Mouse (Mus musculus): ENCODE data around the gene Slfn5.
"Not testable (repeated sequence)": the region's sequence is repeated elsewhere in the genome, so short reads cannot be mapped to it uniquely, and the experiment has no call there.

Slfn5 gene

DNA sequence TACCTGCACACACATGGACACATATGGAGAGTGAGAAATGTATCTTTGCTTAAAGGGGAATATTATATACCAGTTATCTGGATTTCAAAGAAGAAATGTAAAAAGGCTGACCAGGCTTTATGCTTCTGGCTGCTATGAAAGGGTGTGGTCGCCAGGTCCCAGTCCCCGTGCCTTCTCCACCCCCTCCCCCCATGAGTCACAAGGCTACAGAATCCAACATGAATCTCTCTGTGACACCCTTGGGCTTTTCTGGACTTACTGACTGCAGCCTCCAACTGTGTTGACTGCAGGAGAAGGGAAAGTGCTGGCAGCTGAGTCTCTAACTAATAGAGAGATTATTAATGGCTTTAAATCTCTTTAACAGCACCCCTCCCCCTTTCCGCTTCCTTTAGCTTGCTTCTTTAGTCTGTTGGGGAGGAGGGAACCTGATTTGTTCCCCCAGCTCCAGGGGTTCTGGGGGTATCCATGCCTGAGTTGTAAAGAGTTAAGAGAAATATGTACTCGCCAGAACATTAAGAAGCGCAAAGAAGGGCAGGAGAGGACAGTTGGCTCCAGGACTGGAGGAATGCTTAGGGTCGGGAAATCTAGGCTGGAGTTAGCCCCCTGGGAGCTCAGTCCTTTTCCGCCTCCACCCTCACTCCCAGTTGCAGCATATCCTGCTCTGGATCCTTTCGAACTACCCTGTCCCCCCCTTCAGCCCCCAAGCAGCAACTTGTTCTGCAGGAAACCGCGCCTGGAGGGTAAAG lies at the start of gene Slfn5:
Gene Slfn5, plus strand, starts transcription at position 614 of the 746 bp plus-strand sequence.
- no peak for DNase-seq (ENCODE audit: low spot score in 2 of 2)

DNA sequence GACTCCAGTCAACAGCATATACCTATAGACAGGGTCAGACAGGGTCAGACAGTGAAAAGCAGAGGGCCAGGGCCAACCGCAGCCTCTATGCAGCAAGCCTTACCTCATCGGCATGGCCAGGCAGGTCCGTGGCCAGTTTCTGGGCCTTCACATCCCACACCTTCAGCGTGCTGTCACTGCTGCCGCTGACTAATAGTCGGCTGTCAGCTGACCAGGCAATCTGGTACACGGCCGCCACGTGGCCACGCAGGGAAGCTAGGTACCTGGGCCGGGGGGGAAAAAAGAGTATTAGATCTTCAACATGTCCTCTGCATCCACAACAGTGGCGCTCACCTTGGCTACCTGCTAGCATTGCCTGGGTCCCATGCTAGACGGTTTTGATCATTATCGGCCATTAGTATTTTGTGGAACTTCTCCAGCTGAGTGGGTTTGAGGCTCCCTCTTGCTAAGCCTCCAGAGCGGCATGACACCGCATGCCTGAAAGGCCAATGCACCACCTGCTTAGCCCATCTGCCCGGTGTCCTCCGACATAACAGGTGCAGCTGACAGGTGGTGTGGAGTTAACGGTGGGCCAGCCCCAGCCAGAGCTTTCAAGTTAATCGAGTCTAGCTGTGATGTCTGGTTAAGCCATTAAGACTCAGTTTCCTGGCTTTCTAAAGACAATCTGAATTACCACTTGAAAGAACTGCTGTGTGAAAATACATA lies 49.4 kb upstream of the Slfn5 start:
- DNase-seq (ENCODE audit: low spot score in 2 of 2): no peak

DNA sequence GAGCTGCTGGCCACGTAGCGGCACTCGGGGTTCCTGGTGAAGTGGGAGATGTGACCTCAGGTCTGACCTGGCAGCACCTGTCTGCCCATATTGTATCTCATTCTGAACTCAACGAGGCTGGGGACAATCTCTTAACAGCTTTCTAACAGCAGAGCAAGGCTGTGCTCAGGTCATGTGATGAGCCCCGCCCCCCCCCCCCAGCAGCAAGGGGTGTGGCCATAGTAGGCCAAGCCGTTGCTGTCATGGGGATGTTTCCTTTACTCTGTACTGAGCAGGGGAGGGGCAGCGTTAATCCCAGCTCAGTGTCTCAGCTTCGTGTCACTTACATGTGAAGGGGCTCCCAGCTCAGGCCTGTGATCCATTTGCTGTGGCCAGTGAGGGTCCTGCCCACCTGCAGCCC lies 46.2 kb upstream of the Slfn5 start:
- DNase-seq (ENCODE audit: low spot score in 2 of 2): no peak

DNA sequence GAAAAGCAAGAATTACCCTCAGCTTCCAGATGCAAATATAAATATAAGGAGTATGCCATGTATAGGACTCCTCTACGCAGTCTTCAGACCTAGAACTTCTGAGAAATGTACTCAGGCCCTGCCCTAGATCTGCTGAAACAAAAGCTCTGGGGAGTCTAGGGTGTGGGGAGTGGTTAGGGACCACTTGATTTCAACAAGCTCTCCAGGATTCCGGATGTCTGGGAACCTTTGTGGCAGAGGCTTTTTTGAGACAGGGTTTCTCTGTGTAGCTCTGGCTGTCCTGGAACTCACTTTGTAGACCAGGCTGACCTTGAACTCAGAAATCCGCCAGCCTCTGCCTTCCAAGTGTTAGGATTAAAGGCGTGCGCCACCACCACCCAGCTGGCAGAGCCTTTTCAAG lies 45.3 kb upstream of the Slfn5 start:
- no peak for DNase-seq (ENCODE audit: low spot score in 2 of 2)

DNA sequence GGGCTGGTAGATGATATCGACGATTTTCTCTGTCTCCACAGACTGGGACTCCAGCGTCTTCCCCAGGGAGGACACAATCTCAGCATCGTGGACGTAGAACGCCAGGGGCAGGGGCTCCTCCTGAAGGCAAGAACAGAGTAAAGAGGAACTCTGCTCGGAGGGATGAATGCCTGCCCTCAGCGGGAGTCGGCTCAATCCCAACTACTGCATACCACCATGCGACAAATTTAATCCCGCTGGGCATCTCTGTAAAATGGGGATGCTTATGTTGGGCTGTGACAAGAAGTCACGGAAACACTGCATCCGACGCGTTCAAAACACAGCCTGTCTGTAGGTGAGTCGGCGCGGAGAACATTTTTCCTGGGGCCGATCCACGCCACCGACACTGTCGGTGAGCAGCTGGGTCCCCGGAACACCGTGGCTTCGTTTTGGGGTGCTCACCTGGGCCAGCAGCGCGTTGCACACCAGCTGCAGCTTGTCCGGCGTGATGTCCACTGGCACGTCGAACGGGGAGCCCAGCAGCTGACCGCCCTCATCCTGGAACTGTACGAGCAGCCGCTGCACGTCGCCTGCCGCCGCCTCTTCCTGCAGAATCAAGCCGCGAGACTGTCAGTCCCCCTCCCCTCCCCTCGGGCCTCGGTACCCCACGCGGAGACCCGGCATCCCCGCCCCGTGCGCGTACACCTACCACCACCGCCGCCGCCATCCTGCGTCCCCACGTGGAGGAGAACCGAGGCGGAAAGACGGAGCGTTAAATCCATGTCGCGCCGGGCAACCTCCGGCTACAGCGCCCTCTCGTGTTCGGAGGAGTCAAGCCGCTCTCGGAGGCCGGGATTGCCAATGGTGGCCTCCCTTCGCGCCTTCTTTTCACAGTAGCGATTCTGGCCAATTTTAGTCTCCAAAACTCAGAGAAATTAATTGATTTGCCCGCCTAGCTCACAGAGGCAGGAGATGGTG lies 43.2 kb upstream of the Slfn5 start, which contains the start of gene Nle1:
Gene Nle1, minus strand, starts transcription at position 761 of the 957 bp plus-strand sequence.
- peak; percentile 84 to 89 for DNase-seq (ENCODE audit: low spot score in 2 of 2)

DNA sequence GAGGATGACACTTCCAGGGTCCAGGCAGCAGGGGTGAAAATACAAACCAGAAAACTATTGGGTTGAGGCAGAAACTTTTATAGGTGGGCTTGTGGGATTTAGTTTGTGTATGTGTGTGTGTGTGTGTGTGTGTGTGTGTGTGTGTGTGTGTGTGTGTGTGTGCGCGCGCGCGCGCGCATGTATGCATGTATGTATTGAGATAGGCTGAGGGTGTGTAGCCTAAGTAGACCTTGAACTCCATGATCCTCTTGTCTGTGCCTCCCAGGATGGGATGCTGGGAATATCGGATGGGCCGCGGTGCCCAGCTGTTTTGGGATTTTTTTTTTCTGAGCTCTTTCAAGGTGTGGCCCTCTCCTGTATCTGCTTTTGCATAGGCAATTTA lies 42.5 kb upstream of the Slfn5 start:
- DNase-seq (ENCODE audit: low spot score in 2 of 2): no peak

DNA sequence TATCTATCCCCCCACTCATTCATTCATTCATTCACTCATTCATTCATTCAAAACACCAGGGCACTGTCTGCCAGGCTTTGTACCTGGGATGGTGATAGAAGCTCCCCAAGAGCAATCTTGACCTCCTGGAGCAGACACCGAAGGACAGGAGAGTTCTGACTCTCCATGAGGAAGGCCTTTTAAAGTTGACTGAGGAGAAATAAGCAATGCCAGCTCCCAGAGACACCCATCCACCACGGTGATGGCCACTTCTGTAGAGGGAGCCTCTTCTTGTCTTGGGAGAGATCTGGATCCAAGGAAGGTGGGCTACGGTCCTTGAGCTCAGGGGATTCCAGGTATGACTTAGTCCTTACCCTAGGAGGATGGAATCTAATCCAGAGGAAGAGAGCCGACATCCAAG lies 40.9 kb upstream of the Slfn5 start, which contains the start of gene Unc45b:
Gene Unc45b, plus strand, starts transcription at position 301 of the 400 bp plus-strand sequence.
- no peak for DNase-seq (ENCODE audit: low spot score in 2 of 2)

DNA sequence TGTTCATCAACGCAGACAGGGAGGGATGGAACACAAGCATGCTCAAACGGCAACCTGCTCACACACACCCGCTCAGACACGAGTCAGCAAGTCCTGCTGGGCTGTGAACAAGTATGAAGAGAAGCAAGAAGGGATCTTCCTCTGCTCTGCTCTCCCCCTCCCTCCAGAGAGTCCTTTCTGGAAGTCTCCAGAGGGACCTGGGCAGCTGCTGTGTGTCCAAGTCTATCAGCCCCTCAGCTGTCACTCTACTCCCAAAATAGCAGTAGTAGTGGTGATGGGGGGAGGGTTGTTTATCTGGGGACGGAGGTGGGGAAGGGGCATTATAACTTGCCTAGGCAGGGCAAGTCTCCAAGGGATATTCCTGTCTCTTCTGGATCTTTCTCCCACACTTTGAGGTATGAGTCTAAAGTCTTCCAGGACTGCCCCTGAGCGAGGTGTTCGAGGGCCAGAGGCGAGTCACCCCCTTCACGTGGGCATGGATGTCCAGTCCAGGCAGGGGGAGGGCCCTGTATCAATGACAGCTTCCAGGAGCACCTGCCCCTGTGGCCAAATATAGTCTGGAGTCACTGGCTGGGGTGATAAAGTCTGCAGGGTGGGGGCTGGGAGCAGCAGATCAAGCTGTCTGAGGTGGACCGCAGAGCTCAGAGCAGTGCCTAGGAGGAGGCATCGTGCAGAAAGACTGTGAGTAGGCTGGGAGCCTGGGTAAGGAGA lies 40.3 kb upstream of the Slfn5 start:
- no peak for DNase-seq (ENCODE audit: low spot score in 2 of 2)

DNA sequence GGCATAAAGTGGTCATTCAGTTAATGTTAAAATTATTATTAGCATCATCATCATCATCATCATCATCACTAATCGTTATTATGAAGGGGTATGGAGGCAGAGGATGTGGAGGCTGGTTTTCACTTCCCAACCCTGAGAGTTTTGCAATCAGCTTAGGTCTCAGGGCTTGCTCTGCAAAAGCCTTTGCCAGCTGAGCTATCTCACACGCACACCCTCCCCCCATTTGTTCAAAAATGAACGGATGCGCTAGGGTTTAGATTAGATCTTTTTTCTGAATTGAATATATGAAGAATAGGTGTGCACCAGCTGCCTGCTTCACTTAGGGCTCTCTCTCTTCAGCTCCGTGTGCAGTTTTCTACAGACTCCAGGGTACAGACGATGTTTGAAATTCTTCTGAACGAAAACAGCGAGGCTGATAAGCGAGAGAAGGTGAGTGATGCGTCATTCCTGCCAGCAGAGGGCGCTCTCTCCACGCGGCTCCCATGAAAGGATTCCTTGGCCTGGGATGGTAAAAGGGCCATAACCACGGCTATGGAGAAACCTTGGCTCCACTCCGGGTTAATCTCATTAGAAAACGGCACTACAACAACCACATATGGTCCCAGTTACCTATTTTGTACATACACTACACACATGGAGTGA lies 36.3 kb upstream of the Slfn5 start:
- DNase-seq (ENCODE audit: low spot score in 2 of 2): peak; percentile 22 to 41

DNA sequence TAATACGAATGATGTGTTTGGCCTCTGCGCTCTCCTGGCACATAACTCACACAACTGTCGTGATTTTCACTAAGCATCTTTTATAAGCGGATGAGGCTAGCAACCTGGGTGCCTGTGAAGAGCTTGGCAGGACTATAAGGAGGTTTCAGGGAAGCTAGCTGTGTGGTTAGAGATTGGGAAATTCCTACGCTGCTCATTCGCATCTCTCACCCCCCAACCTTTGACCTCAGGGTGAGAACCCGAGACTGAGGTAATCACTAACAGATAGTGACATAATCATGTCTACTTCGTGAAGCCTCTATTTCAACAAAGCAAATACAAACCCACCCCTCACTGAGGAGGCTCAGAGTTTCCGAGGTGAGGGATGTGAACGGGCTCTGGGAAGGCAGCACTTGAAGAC lies 30.4 kb upstream of the Slfn5 start:
- DNase-seq (ENCODE audit: low spot score in 2 of 2): no peak

DNA sequence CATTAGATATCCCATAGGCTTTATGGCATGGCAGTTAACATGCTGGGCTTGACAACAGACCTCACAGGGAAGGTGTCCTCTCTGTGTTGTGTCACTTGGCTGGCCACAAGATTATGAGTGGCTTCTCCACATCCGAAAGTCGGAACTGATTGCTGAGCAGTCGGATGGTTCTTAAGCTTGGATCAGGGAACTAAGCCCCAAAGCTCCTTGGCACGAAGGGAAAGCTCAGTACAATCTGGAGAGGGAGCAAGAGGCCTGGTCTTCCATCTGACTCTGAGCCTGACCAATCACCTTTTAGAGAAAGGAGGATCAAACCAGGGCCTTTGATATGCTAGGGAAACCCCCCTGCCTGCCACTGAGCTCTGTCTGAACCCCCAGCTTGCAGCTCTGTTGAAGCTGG lies 29.5 kb upstream of the Slfn5 start:
- no peak for DNase-seq (ENCODE audit: low spot score in 2 of 2)

DNA sequence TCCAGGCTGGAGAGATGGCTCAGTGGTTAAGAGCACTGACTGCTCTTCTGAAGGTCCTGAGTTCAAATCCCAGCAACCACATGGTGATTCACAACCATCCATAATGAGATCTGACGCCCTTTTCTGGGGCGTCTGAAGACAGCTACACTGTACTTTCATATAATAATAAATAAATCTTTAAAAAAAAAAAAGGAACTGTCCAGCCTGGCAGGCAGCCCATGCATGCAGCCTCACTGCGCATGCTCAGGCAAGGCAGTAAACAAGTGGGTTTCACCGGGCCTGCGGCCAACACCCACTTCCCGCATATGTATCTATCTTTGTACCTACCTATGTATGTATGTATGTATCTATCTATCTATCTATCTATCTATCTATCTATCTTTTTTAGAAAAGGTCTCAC lies 27.2 kb upstream of the Slfn5 start:
- DNase-seq (ENCODE audit: low spot score in 2 of 2): not testable (repeated sequence)

DNA sequence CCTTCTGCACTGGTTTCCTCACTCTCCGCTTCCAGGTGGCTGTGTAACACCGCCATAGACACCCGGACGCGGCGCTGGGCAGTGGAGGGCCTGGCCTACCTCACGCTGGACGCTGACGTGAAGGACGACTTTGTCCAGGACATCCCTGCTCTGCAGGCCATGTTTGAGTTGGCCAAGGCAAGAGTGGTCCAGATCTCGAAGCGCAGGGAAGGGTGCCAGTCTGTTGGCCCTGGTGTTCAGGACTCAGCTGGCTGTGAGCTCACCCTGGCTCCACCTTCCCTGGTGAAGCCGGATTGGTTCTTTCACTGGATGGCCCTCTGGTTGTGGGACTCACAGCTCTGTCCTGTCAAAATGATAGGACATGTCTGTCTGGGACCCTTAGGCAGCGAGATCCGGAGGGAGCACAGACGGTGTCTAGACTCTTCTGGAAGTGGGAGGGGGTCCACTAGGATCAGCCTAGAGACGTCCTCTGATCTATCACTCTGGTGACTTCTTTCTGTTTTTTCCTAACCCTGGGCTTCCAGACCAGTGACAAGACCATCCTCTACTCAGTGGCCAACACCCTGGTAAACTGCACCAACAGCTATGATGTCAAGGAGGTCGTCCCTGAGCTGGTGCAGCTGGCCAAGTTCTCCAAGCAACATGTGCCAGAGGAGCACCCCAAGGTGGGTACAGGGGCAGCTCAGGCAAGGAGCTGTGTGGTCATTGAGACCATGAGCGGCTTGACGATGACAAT lies 22.1 kb upstream of the Slfn5 start:
- DNase-seq (ENCODE audit: low spot score in 2 of 2): no peak

DNA sequence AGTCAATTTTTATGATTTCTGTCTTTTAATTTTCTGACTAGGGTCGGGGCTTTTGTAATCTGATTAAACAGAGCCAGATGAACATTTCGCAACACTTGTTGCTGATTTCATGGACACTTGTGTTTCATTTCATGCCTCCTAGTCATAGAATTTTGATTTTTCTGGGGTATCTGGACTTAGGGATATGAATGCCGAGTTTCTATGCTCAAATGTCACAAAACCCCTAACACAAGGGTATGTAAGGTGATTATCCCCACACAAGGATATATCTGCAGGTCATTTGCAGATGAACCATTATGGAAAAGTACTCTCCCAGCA lies 21.6 kb upstream of the Slfn5 start:
- no peak for DNase-seq (ENCODE audit: low spot score in 2 of 2)

DNA sequence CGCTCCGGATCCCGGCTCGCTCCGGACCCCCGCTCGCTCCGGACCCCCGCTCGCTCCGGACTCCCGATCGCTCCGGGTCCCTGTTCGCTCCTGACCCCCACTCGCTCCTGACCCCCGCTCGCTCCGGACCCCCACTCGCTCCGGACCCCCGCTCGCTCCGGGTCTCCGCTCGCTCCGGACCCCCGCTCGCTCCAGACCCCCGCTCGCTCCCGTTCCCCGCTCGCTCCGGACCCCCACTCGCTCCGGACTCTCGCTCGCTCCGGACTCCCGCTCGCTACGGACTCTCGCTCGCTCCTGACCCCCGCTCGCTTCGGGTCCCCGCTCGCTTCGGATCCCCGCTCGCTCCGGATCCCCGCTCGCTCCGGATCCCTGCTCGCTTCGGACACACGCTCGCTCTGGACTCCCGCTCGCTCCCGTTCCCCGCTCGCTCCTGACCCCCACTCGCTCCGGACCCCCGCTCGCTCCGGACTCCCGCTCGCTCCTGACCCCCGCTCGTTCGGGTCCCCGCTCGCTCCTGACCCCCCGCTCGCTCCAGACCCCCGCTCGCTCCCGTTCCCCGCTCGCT lies 20.7 kb upstream of the Slfn5 start:
- not testable (repeated sequence) for DNase-seq (ENCODE audit: low spot score in 2 of 2)

DNA sequence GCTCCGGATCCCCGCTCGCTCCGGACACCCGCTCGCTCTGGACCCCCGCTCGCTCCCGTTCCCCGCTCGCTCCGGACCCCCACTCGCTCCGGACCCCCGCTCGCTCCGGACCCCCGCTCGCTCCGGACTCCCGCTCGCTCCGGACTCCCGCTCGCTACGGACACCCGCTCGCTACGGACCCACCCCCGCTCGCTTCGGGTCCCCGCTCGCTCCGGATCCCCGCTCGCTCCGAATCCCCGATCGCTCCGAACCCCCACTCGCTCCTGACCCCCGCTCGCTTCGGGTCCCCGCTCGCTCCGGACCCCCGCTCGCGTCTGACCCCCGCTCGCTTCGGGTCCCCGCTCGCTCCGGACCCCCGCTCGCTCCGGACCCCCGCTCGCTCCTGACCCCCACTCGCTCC lies 20.0 kb upstream of the Slfn5 start:
- not testable (repeated sequence) for DNase-seq (ENCODE audit: low spot score in 2 of 2)

DNA sequence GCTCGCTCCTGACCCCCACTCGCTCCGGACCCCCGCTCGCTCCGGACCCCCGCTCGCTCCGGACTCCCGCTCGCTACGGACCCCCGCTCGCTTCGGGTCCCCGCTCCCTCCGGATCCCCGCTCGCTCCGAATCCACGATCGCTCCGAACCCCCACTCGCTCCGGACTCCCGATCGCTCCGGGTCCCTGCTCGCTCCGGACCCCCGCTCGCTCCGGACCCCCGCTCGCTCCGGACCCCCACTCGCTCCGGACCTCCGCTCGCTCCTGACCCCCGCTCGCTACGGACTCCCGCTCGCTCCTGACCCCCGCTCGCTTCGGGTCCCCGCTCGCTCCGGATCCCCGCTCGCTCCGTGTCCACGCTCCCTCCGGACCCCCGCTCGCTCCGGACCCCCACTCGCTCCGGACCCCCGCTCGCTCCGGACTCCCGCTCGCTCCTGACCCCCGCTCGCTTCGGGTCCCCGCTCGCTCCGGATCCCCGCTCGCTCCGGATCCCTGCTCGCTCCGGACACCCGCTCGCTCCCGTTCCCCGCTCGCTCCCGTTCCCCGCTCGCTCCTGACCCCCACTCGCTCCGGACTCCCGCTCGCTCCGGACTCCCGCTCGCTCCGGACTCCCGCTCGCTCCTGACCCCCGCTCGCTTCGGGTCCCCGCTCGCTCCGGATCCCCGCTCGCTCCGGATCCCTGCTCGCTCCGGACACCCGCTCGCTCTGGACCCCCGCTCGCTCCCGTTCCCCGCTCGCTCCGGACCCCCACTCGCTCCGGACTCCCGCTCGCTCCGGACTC lies 19.3 kb upstream of the Slfn5 start:
- DNase-seq (ENCODE audit: low spot score in 2 of 2): not testable (repeated sequence)

DNA sequence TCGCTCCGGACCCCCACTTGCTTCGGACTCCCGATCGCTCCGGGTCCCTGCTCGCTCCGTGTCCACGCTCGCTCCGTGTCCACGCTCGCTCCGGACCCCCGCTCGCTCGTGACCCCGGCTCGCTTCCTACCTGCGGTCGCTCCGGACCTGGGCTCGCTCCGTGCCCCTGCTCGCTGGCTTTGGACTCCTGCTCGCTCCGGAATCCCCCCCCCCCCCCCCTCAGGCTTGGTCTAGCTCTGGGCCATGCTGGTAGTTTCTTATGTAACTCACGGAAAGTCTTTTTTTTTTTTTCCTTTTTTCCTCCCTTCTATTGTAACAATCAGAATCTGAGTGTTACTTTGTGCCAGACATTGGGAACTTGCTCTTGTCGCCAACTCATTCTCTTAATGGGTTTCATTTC lies 18.0 kb upstream of the Slfn5 start:
- DNase-seq (ENCODE audit: low spot score in 2 of 2): no peak

DNA sequence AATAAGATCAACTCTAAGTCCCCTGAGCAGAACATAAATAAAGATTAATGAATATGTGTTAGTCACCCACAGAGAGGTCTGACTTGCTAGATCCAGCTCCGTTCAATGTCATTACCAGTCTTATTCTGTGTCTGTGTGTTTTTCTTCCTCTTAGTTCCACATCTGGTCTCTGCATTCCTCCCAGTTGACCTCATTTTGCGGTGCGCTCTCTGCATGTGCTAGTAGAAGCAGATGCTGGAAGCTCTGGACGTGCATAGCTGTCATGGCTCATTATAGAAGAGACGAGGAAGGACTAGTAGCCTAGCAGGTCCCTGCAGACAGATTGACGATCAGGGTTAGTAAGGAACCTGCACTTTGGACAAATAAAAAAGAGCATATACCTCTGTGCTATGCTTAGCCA lies 7.8 kb upstream of the Slfn5 start:
- DNase-seq (ENCODE audit: low spot score in 2 of 2): no peak

All from right cerebral cortex, postnatal 36 days (tissue).